Mouse (Mus musculus): Measurements from ENCODE around the gene Tmem104.

DNA sequence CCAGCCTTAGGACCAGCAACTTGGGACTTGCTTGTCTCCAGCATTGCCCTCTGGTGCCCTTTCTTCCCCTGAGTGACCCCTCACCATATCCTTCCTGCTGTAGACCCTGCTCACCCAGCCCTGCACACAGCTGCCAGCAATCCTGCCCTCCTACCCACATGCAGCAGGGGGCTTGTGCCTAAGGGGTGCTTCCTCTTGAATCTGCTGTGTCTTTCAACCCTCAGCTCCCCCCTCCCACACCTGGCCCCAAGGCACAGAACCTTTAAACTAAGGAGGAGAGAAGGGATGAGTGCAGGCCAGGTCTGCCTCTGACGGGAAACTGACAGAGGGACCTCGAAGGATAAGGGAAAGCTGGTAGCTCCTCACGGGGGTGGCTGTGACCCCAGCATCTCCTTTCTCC, 55.5 kb downstream of the Tmem104 start:
- TF ChIP-seq GATA1 (IDR thresholded peaks at IDR 0.05; ENCODE audit: low read length): no peak
- no peak for TF ChIP-seq TAL1 (IDR thresholded peaks at IDR 0.05; ENCODE audit: low read length)

Measured in erythroblast, embryonic 14.5 days (primary cell).